Mouse (Mus musculus): ENCODE measurements around the gene Cbfb. TPM values are rescaled to one million over a fixed set of nuclear protein-coding genes. Genes with fewer than 3 reads are reported as not detected.
A peak's percentile ranks its signal among the peaks of the same experiment; 100 is the strongest.

Gene Cbfb
- total and polyA plus RNA-seq, 3 experiments = 32.5 to 37.9 TPM; not detected in 1

- TF ChIP-seq RAD21 (IDR thresholded peaks at IDR 0.05; ENCODE audit: low read depth, low read length) (peak; percentile 36), ZNF384 (IDR thresholded peaks at IDR 0.05; ENCODE audit: low read depth, low read length) (no peak), POLR2A (IDR thresholded peaks at IDR 0.05; ENCODE audit: control insufficient read depth in 1 of 2, insufficient read depth in 1 of 2, low read depth in 1 of 2, low read length in 2 of 2, poor library complexity in 1 of 2) (peak in 1 of 2 experiments; percentile 56; a peak in 2 of 4 replicates), MEF2A (IDR thresholded peaks at IDR 0.05; ENCODE audit: extremely low read depth, insufficient replicate concordance, low read depth, low read length, poor library complexity, severe bottlenecking) (no peak), POLR2AphosphoS5 (IDR thresholded peaks at IDR 0.05; ENCODE audit: borderline replicate concordance, low read depth, low read length) (no peak), MAZ (IDR thresholded peaks at IDR 0.05; ENCODE audit: low read depth, low read length) (no peak; the same call in 1 of the 2 replicates), NRF1 (IDR thresholded peaks at IDR 0.05; ENCODE audit: insufficient read depth, low read depth, low read length, poor library complexity, severe bottlenecking) (peak; percentile 33; the same call in 1 of the 2 replicates), MAFK (IDR thresholded peaks at IDR 0.05; ENCODE audit: borderline replicate concordance, low read depth, low read length) (no peak), USF2 (IDR thresholded peaks at IDR 0.05; ENCODE audit: borderline replicate concordance in 1 of 2, insufficient read depth in 1 of 2, low read depth in 1 of 2, low read length in 2 of 2) (no peak), EP300 (IDR thresholded peaks at IDR 0.05; ENCODE audit: low read depth in 1 of 2, low read length in 2 of 2) (no peak), JUND (IDR thresholded peaks at IDR 0.05; ENCODE audit: low read depth, low read length) (no peak), MXI1 (IDR thresholded peaks at IDR 0.05; ENCODE audit: low read depth, low read length) (peak; percentile 86)
Observed at GRCm38 (mm10) chr8:105254152-105254965, 83.9 kb downstream of the Cbfb start (continued).

GRCm38 (mm10) chr8:105254966-105255350 lies 84.5 kb downstream of the Cbfb start, which contains the start of gene B3gnt9:
Gene B3gnt9, minus strand, starts transcription at chr8:105255153.
- peak; percentile 84 for DNase-seq (ENCODE audit: low read depth, low spot score)
- TF ChIP-seq TCF12 (IDR thresholded peaks at IDR 0.05; ENCODE audit: low read depth, low read length) (no peak), MAFK (IDR thresholded peaks at IDR 0.05; ENCODE audit: borderline replicate concordance, low read depth, low read length) (no peak), POLR2A (IDR thresholded peaks at IDR 0.05; ENCODE audit: control insufficient read depth in 1 of 2, insufficient read depth in 1 of 2, low read depth in 1 of 2, low read length in 2 of 2, poor library complexity in 1 of 2) (no peak), UBTF (IDR thresholded peaks at IDR 0.05; ENCODE audit: borderline replicate concordance, insufficient read depth, low read depth, low read length) (no peak), HCFC1 (IDR thresholded peaks at IDR 0.05; ENCODE audit: low read depth, low read length) (no peak), TAL1 (IDR thresholded peaks at IDR 0.05; ENCODE audit: low read length) (no peak), TBP (IDR thresholded peaks at IDR 0.05; ENCODE audit: low read depth, low read length) (no peak), MAX (IDR thresholded peaks at IDR 0.05; ENCODE audit: low read length) (peak; percentile 79), GATA1 (IDR thresholded peaks at IDR 0.05; ENCODE audit: low read depth, low read length) (no peak), ZMIZ1 (IDR thresholded peaks at IDR 0.05; ENCODE audit: low read depth, low read length) (no peak), ZKSCAN1 (IDR thresholded peaks at IDR 0.05; ENCODE audit: low read depth, low read length) (no peak), MAZ (IDR thresholded peaks at IDR 0.05; ENCODE audit: low read depth, low read length) (no peak; the same call in 1 of the 2 replicates), MYC (IDR thresholded peaks at IDR 0.05; ENCODE audit: low read depth, low read length) (no peak), SIN3A (IDR thresholded peaks at IDR 0.05; ENCODE audit: low read length) (peak; percentile 68; the same call in 1 of the 2 replicates), E2F4 (IDR thresholded peaks at IDR 0.05; ENCODE audit: borderline replicate concordance, low read depth, low read length) (no peak), POLR2AphosphoS2 (IDR thresholded peaks at IDR 0.05; ENCODE audit: low read length) (no peak), ELF1 (IDR thresholded peaks at IDR 0.05; ENCODE audit: low read depth, low read length) (no peak), ZNF384 (IDR thresholded peaks at IDR 0.05; ENCODE audit: low read depth, low read length) (no peak), ZC3H11A (IDR thresholded peaks at IDR 0.05; ENCODE audit: low read depth, low read length) (no peak), JUND (IDR thresholded peaks at IDR 0.05; ENCODE audit: low read depth, low read length) (no peak), CTCF (IDR thresholded peaks at IDR 0.05 in 2 of 3, conservative IDR thresholded peaks at IDR 0.05 in 1 of 3; ENCODE audit: control insufficient read depth in 1 of 3, insufficient read depth in 1 of 3, low read depth in 2 of 3, low read length in 3 of 3, poor library complexity in 1 of 3, severe bottlenecking in 1 of 3) (no peak), POLR2AphosphoS5 (IDR thresholded peaks at IDR 0.05; ENCODE audit: borderline replicate concordance, low read depth, low read length) (no peak), USF2 (IDR thresholded peaks at IDR 0.05; ENCODE audit: borderline replicate concordance in 1 of 2, insufficient read depth in 1 of 2, low read depth in 1 of 2, low read length in 2 of 2) (peak; percentile 31 to 64; a peak in 2 of 4 replicates), NRF1 (IDR thresholded peaks at IDR 0.05; ENCODE audit: insufficient read depth, low read depth, low read length, poor library complexity, severe bottlenecking) (no peak), EP300 (IDR thresholded peaks at IDR 0.05; ENCODE audit: low read depth in 1 of 2, low read length in 2 of 2) (no peak), ETS1 (IDR thresholded peaks at IDR 0.05; ENCODE audit: low read depth, low read length) (peak; percentile 70; the same call in 1 of the 2 replicates), MYB (IDR thresholded peaks at IDR 0.05; ENCODE audit: low read depth, low read length) (no peak)

More at GRCm38 (mm10) chr8:105254966-105255350, 84.5 kb downstream of the Cbfb start, which contains the start of gene B3gnt9:
- Histone ChIP-seq H3K27ac (ENCODE audit: control insufficient read depth, low read depth, low read length) (peak within 1 kb of the TSS; percentile 63), H3K4me1 (ENCODE audit: control insufficient read depth in 1 of 2, insufficient read depth in 2 of 2, low read length in 2 of 2) (peaks cover 2 to 14% of the 10 kb centered on the region in 2 experiments; a peak in 3 of 4 replicates), H3K36me3 (ENCODE audit: control insufficient read depth in 1 of 2, insufficient read depth in 2 of 2, low read length in 2 of 2) (peaks cover 0 to 13% of the 10 kb centered on the region in 2 experiments; a peak in 3 of 4 replicates), H3K27me3 (ENCODE audit: control insufficient read depth in 1 of 2, insufficient read depth in 2 of 2, low read length in 2 of 2) (no peaks in the 10 kb centered on the region), H3K9ac (ENCODE audit: control insufficient read depth, low read depth, low read length, poor library complexity, severe bottlenecking) (peak within 1 kb of the TSS; percentile 82), H3K9me3 (replicated peaks; ENCODE audit: insufficient read depth, low read length) (no peaks in the 10 kb centered on the region), H3K4me3 (ENCODE audit: control insufficient read depth in 1 of 2, insufficient read depth in 1 of 2, low read depth in 2 of 2, low read length in 2 of 2) (peak within 1 kb of the TSS; percentile 55 to 63), H3K79me2 (ENCODE audit: control insufficient read depth, insufficient read depth, low read length, poor library complexity) (no peaks in the 10 kb centered on the region; the same call in 1 of the 2 replicates)

Data from MEL (cell line).